Mouse (Mus musculus): Measurements from ENCODE around the gene Scgb1c1.
"Not testable (repeated sequence)": the region's sequence is repeated elsewhere in the genome, so short reads cannot be mapped to it uniquely, and the experiment has no call there.

The Scgb1c1 gene

GRCm38 (mm10) chr7:140880865-140881515, 35.6 kb downstream of the Scgb1c1 start:
- DNase-seq (ENCODE audit: low spot score in 2 of 2) = no peak

GRCm38 (mm10) chr7:140881696-140882468, 36.5 kb downstream of the Scgb1c1 start, which contains the start of the genes Psmd13 and Sirt3:
TSS of gene Psmd13 (plus strand) at chr7:140881968.
TSS of gene Sirt3 (minus strand) at chr7:140882309.
- peak; percentile 86 to 91 for DNase-seq (ENCODE audit: low spot score in 2 of 2)

- DNase-seq (ENCODE audit: low spot score in 2 of 2) = no peak
These were observed 37.1 kb downstream of the Scgb1c1 start for GRCm38 (mm10) chr7:140882469-140882803.

- not testable (repeated sequence) for DNase-seq (ENCODE audit: low spot score in 2 of 2)
These were observed 45.3 kb downstream of the Scgb1c1 start for GRCm38 (mm10) chr7:140890636-140891035.

GRCm38 (mm10) chr7:140894031-140894430, 48.7 kb downstream of the Scgb1c1 start:
- DNase-seq (ENCODE audit: low spot score in 2 of 2) = no peak

GRCm38 (mm10) chr7:140894611-140895010, 49.3 kb downstream of the Scgb1c1 start:
- no peak for DNase-seq (ENCODE audit: low spot score in 2 of 2)
